ENCODE assay signal across 8 mouse cellular contexts in genomic region chr6:52601117-52601516, GRCm38 (mm10). TPM values are rescaled to one million over a fixed set of nuclear protein-coding genes. Genes with fewer than 3 reads are reported as not detected.
DNase-seq lines count a peak whose midpoint lies in the region; ATAC-seq and TF ChIP-seq lines count a peak whose summit lies in the region.

No protein-coding gene starts in this region.

- no peak overlapping the region for H3K4me3 ChIP-seq in hindbrain, embryonic 14.5 days (replicated peaks; ENCODE audit: low read length)
- no peak overlapping the region for H3K4me3 ChIP-seq in hindbrain, embryonic 16.5 days (ENCODE audit: low read length)
- H3K4me3 ChIP-seq in CH12.LX (replicated peaks in 1 of 3; ENCODE audit: low read depth in 2 of 3, low read length in 2 of 3, poor library complexity in 1 of 3), result no peak overlapping the region
- no peak overlapping the region for H3K4me3 ChIP-seq in limb, embryonic 10.5 days
- H3K4me3 ChIP-seq in small intestine, adult 2 months (ENCODE audit: low read depth, low read length), result no peak overlapping the region
- H3K4me3 ChIP-seq in neural tube, embryonic 15.5 days (replicated peaks), result no peak overlapping the region

- no peaks in the 10 kb centered on the region for H3K9me3 ChIP-seq in hindbrain, embryonic 14.5 days (ENCODE audit: control insufficient read depth, low read length)
- no peaks in the 10 kb centered on the region for H3K9me3 ChIP-seq in hindbrain, embryonic 16.5 days (ENCODE audit: control insufficient read depth, low read length)
- H3K9me3 ChIP-seq in CH12.LX (replicated peaks; ENCODE audit: low read length), result no peaks in the 10 kb centered on the region
- H3K9me3 ChIP-seq in limb, embryonic 10.5 days (replicated peaks), result no peaks in the 10 kb centered on the region
- H3K9me3 ChIP-seq in neural tube, embryonic 15.5 days (replicated peaks), result no peaks in the 10 kb centered on the region

- in situ Hi-C loops in CH12.LX (cut with MboI; ENCODE audit: low pct_ligation_motif_present, low pct_unique_long_range_greater_than_20kb, low sequenced_read_pairs), result no loop called here

- H3K36me3 ChIP-seq in hindbrain, embryonic 14.5 days (replicated peaks; ENCODE audit: control insufficient read depth, insufficient read depth), result no peaks in the 10 kb centered on the region
- H3K36me3 ChIP-seq in hindbrain, embryonic 16.5 days (ENCODE audit: control insufficient read depth, insufficient read depth, low read length), result no peaks in the 10 kb centered on the region
- peaks cover 0 to 9% of the 10 kb centered on the region in 2 experiments for H3K36me3 ChIP-seq in CH12.LX (replicated peaks in 1 of 2; ENCODE audit: control insufficient read depth in 1 of 2, insufficient read depth in 1 of 2, low read length in 1 of 2)
- no peaks in the 10 kb centered on the region for H3K36me3 ChIP-seq in limb, embryonic 10.5 days
- H3K36me3 ChIP-seq in small intestine, adult 2 months (ENCODE audit: control insufficient read depth, insufficient read depth, low read length), result peaks cover 2% of the 10 kb centered on the region; the same call in 1 of the 2 replicates
- H3K36me3 ChIP-seq in neural tube, embryonic 15.5 days, result no peaks in the 10 kb centered on the region

- no peak for TF ChIP-seq EP300 in CH12.LX (IDR thresholded peaks at IDR 0.05; ENCODE audit: low read length)

- no peaks in the 10 kb centered on the region for H3K79me2 ChIP-seq in CH12.LX (replicated peaks; ENCODE audit: control insufficient read depth, extremely low read depth, insufficient read depth, poor library complexity, severe bottlenecking)

- no peak overlapping the region for H3K9ac ChIP-seq in hindbrain, embryonic 14.5 days
- no peak overlapping the region for H3K9ac ChIP-seq in hindbrain, embryonic 16.5 days (ENCODE audit: low read depth, low read length)
- no peak overlapping the region for H3K9ac ChIP-seq in CH12.LX (ENCODE audit: insufficient read depth, low read depth)
- H3K9ac ChIP-seq in neural tube, embryonic 15.5 days (replicated peaks), result no peak overlapping the region

- H3K4me1 ChIP-seq in hindbrain, embryonic 14.5 days (replicated peaks; ENCODE audit: control insufficient read depth, insufficient read depth, low read length), result no peaks in the 10 kb centered on the region
- no peaks in the 10 kb centered on the region for H3K4me1 ChIP-seq in hindbrain, embryonic 16.5 days (ENCODE audit: control insufficient read depth, insufficient read depth, low read depth, low read length)
- peaks cover 6 to 22% of the 10 kb centered on the region in 2 experiments for H3K4me1 ChIP-seq in CH12.LX (ENCODE audit: control insufficient read depth in 1 of 2, insufficient read depth in 2 of 2)
- H3K4me1 ChIP-seq in limb, embryonic 10.5 days, result peaks cover 22% of the 10 kb centered on the region; the same call in 1 of the 2 replicates
- H3K4me1 ChIP-seq in small intestine, adult 2 months (ENCODE audit: control insufficient read depth, insufficient read depth, insufficient read length, low read length), result peaks cover 2% of the 10 kb centered on the region; the same call in 1 of the 2 replicates
- H3K4me1 ChIP-seq in neural tube, embryonic 15.5 days, result no peaks in the 10 kb centered on the region

- dilution Hi-C loops in CH12.LX (cut with MboI; ENCODE audit: extremely low pct_ligation_motif_present, extremely low pct_unique_long_range_greater_than_20kb, low sequenced_read_pairs), result no loop called here

- no peak overlapping the region for H3K4me2 ChIP-seq in hindbrain, embryonic 14.5 days (replicated peaks)
- H3K4me2 ChIP-seq in hindbrain, embryonic 16.5 days (ENCODE audit: low read length), result no peak overlapping the region
- H3K4me2 ChIP-seq in CH12.LX (ENCODE audit: insufficient read depth, low read depth, poor library complexity, severe bottlenecking), result no peak overlapping the region
- H3K4me2 ChIP-seq in neural tube, embryonic 15.5 days, result no peak overlapping the region

- TF ChIP-seq RAD21 in CH12.LX (IDR thresholded peaks at IDR 0.05; ENCODE audit: low read depth, low read length), result peak; percentile 66

- peak; percentile 70 for DNase-seq in hindbrain, embryonic 14.5 days (ENCODE audit: low spot score)
- peak; percentile 54 for DNase-seq in CH12.LX (ENCODE audit: extremely low read depth)
- DNase-seq in T-cell, adult 2 months (ENCODE audit: low spot score), result peak; percentile 18
- peak; percentile 48 for DNase-seq in gastrocnemius, postnatal 10 days
- peak; percentile 56 for DNase-seq in limb, embryonic 10.5 days (ENCODE audit: low spot score)

- no peak for TF ChIP-seq POLR2A in CH12.LX (IDR thresholded peaks at IDR 0.05; ENCODE audit: low read depth, low read length)
- TF ChIP-seq POLR2A in small intestine, adult 2 months (IDR thresholded peaks at IDR 0.05; ENCODE audit: low read depth, low read length), result no peak

- ATAC-seq in hindbrain, embryonic 14.5 days (ENCODE audit: low FRiP score), result no peak
- ATAC-seq in hindbrain, embryonic 16.5 days, result no peak
- ATAC-seq in neural tube, embryonic 15.5 days (ENCODE audit: low FRiP score), result no peak

- H3K27ac ChIP-seq in hindbrain, embryonic 14.5 days, result no peak overlapping the region
- H3K27ac ChIP-seq in hindbrain, embryonic 16.5 days (ENCODE audit: low read depth, low read length), result no peak overlapping the region
- no peak overlapping the region for H3K27ac ChIP-seq in CH12.LX (ENCODE audit: insufficient read depth, low read depth)
- no peak overlapping the region for H3K27ac ChIP-seq in limb, embryonic 10.5 days
- 0 out of 2 replicates have a peak overlapping the region, but pooled peaks have one; percentile 46 for H3K27ac ChIP-seq in small intestine, adult 2 months (ENCODE audit: insufficient read depth, low read depth, low read length)
- no peak overlapping the region for H3K27ac ChIP-seq in neural tube, embryonic 15.5 days (replicated peaks)

- WGBS in hindbrain, embryonic 14.5 days, result 67% methylated on average over 4 of the region's 4 CpGs
- WGBS in hindbrain, embryonic 16.5 days, result 66% methylated on average over 4 of the region's 4 CpGs
- WGBS in limb, embryonic 10.5 days, result 53% methylated on average over 4 of the region's 4 CpGs
- 12% methylated on average over 4 of the region's 4 CpGs for WGBS in small intestine, adult 2 months
- 52% methylated on average over 4 of the region's 4 CpGs for WGBS in neural tube, embryonic 15.5 days

- peak; percentile 42 to 79; a peak in 3 of 4 replicates for TF ChIP-seq CTCF in CH12.LX (conservative IDR thresholded peaks at IDR 0.05 in 1 of 2, IDR thresholded peaks at IDR 0.05 in 1 of 2; ENCODE audit: low read depth in 2 of 2, low read length in 2 of 2)
- TF ChIP-seq CTCF in small intestine, adult 2 months (IDR thresholded peaks at IDR 0.05; ENCODE audit: extremely low read depth, insufficient read length, insufficient replicate concordance, low read depth, low read length), result no peak

- H3K27me3 ChIP-seq in hindbrain, embryonic 14.5 days (ENCODE audit: control insufficient read depth, insufficient read depth, low read length), result no peaks in the 10 kb centered on the region
- no peaks in the 10 kb centered on the region for H3K27me3 ChIP-seq in hindbrain, embryonic 16.5 days (replicated peaks; ENCODE audit: control insufficient read depth, insufficient read depth, low read length)
- H3K27me3 ChIP-seq in CH12.LX (replicated peaks), result no peaks in the 10 kb centered on the region
- no peaks in the 10 kb centered on the region for H3K27me3 ChIP-seq in limb, embryonic 10.5 days (ENCODE audit: low read depth, poor library complexity, severe bottlenecking)
- H3K27me3 ChIP-seq in small intestine, adult 2 months (ENCODE audit: control insufficient read depth, insufficient read depth, low read length), result no peaks in the 10 kb centered on the region
- no peaks in the 10 kb centered on the region for H3K27me3 ChIP-seq in neural tube, embryonic 15.5 days (replicated peaks)

TF ChIP-seq in CH12.LX, 34 proteins besides CTCF, POLR2A, EP300 and RAD21:
- TF ChIP-seq ZC3H11A (IDR thresholded peaks at IDR 0.05; ENCODE audit: low read depth, low read length) (peak; percentile 29; the same call in 1 of the 2 replicates), NRF1 (IDR thresholded peaks at IDR 0.05; ENCODE audit: low read depth, low read length) (no peak), NELFE (IDR thresholded peaks at IDR 0.05; ENCODE audit: low read depth, low read length) (0 out of 2 replicates have a peak, but pooled peaks have one; percentile 35), PAX5 (IDR thresholded peaks at IDR 0.05; ENCODE audit: low read length) (no peak), HCFC1 (IDR thresholded peaks at IDR 0.05; ENCODE audit: low read depth, low read length) (no peak), SMC3 (IDR thresholded peaks at IDR 0.05; ENCODE audit: low read depth, low read length) (peak; percentile 83)

RNA-seq across cellular contexts. Expression of gene Hibadh, which starts 39.1 kb away (rescaled TPM):
- polyA plus RNA-seq in hindbrain, embryonic 14.5 days (2014; fragmentation: Nextera tagmentation; extraction: Ambion mirVana), result 45.3 and 48.0 TPM in 2 replicates
- 72.9 and 82.7 TPM in 2 replicates for polyA plus RNA-seq in hindbrain, embryonic 16.5 days (2015; fragmentation: Nextera tagmentation; extraction: Ambion mirVana)
- total RNA-seq in CH12.LX (2012; rRNA removed) (32.7 and 38.6 TPM in 2 replicates), CH12.LX (2014; rRNA removed) (60.4 and 62.7 TPM in 2 replicates)
- polyA plus RNA-seq in CH12.LX (2012; ENCODE audit: insufficient read length, low read depth), result 43.4 and 44.4 TPM in 2 replicates
- 10 to 100 TPM; 81.3 to 91.6 TPM for total RNA-seq in gastrocnemius, postnatal 10 days (2021)
- polyA plus RNA-seq in limb, embryonic 10.5 days (2016; fragmentation: Nextera tagmentation; extraction: Ambion mirVana), result 64.2 and 68.7 TPM in 2 replicates
- polyA plus RNA-seq in small intestine, adult 2 months (2012; rRNA removed), result 6.3 and 9.9 TPM in 2 replicates
- 72.2 and 91.4 TPM in 2 replicates for polyA plus RNA-seq in neural tube, embryonic 15.5 days (2015; fragmentation: Nextera tagmentation; extraction: Ambion mirVana)

Comparison
In these comparisons a context has a peak if more than half of its experiments do, and no peak if none do; other contexts are left out.
1. DNase-seq: peak in every context shown above with its lines; median percentile 70 in hindbrain, embryonic 14.5 days; 56 in limb, embryonic 10.5 days; 54 in CH12.LX; 48 in gastrocnemius, postnatal 10 days; 18 in T-cell, adult 2 months.